Mouse (Mus musculus): ENCODE measurements at regions not wholly inside any gene's neighbourhood (a gene's known extent, or its start where the extent isn't known, plus 50 kb on each side); places are given as distances from the start of the nearest gene placed in this dataset.
"Not testable (repeated sequence)": the region's sequence is repeated elsewhere in the genome, so short reads cannot be mapped to it uniquely, and the experiment has no call there.

DNA sequence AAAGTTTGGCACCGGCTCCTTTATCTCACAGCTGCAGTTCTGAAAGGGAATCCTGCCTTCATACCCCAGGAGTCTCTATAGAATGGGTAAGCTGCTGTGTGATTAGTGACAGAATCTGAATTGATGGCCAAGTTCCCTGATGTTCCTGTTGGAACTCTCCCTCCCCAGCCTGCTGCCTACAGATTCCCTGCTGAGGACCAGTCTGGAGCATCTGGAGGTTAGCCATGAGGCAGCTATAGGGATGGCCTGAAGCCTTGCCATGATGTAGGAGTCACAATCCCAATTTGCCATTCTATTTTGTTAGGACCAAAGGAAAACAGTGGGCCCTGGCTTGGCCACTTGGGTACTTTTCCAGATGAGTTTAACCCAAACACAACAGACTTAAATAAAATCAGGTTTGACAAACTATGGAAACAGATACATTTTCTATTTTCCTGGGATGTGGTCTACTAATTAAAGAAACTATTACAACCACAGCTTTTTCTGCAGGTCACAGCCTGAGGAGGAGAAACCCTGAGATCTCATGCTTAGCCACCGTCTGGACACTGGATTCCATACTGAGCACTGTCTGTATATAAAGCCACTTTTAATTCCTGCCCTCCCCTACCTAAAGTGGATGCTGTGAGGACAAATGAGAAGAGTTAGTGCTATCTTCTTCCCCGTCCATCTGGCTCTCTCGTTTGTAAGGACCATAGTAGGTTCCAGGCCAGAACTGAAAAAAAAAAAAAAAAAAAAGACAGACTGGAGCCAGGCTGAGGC, 349.5 kb upstream of the Tbl1xr1 start:
- Histone ChIP-seq H3K27me3 (ENCODE audit: control insufficient read depth, insufficient read depth, insufficient read length) (no peaks in the 10 kb centered on the region), H3K36me3 (ENCODE audit: control insufficient read depth, insufficient read depth) (no peaks in the 10 kb centered on the region), H3K79me2 (ENCODE audit: control insufficient read depth, insufficient read depth) (no peaks in the 10 kb centered on the region), H3ac (ENCODE audit: control insufficient read depth, insufficient read length) (no peak overlapping the region), H3K4me2 (ENCODE audit: low read depth) (no peak overlapping the region), H3K4me3 (no peak overlapping the region)
- no peak for TF ChIP-seq MAX (IDR thresholded peaks at IDR 0.05; ENCODE audit: low read depth)
- TF ChIP-seq CEBPB (IDR thresholded peaks at IDR 0.05; ENCODE audit: insufficient read depth, poor library complexity, severe bottlenecking), result no peak
- no peak for TF ChIP-seq MYOD1 (IDR thresholded peaks at IDR 0.05; ENCODE audit: control insufficient read depth in 1 of 3, insufficient read length in 2 of 3, low read depth in 2 of 3)
- TF ChIP-seq POLR2A (IDR thresholded peaks at IDR 0.05; ENCODE audit: insufficient read length, low read depth), result no peak
- TF ChIP-seq SRF (IDR thresholded peaks at IDR 0.05; ENCODE audit: control insufficient read depth, insufficient read length, low read depth), result no peak
- TF ChIP-seq E2F4 (IDR thresholded peaks at IDR 0.05; ENCODE audit: insufficient read depth), result no peak
- no peak for TF ChIP-seq REST (IDR thresholded peaks at IDR 0.05; ENCODE audit: insufficient read depth, insufficient read length)
- TF ChIP-seq USF1 (IDR thresholded peaks at IDR 0.05; ENCODE audit: low read depth), result no peak
- no peak for TF ChIP-seq TCF12 (IDR thresholded peaks at IDR 0.05; ENCODE audit: insufficient read depth, poor library complexity, severe bottlenecking)
- TF ChIP-seq MYOG (IDR thresholded peaks at IDR 0.05; ENCODE audit: control insufficient read depth in 1 of 3, insufficient read depth in 1 of 3, insufficient read length in 2 of 3, low read depth in 2 of 3), result no peak
- no peak for TF ChIP-seq TCF3 (IDR thresholded peaks at IDR 0.05; ENCODE audit: insufficient read length, low read depth)

DNA sequence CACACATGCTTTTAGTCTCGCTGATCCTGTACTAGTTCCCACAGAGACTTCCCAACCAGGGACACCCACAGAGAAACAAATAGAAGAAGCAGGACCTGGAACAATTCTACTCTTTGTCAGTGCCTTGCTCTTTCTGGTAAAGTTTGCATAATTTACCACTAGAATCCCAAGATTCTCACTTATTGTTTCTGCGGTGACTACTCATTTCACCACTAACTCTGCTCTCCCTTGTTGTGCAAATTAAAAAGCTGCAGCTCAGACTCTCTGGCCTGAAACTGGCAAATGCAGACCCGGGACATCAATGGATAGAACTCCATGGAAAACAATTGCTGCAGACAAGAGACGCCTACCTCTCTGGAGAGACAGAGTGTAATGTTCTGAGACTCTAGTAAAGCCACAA, 348.4 kb upstream of the Tbl1xr1 start:
- H3K4me3 ChIP-seq, result no peak overlapping the region
- no peaks in the 10 kb centered on the region for H3K27me3 ChIP-seq (ENCODE audit: control insufficient read depth, insufficient read depth, insufficient read length)
- H3K4me2 ChIP-seq (ENCODE audit: low read depth), result no peak overlapping the region
- no peak overlapping the region for H3ac ChIP-seq (ENCODE audit: control insufficient read depth, insufficient read length)
- H3K36me3 ChIP-seq (ENCODE audit: control insufficient read depth, insufficient read depth), result no peaks in the 10 kb centered on the region
- H3K79me2 ChIP-seq (ENCODE audit: control insufficient read depth, insufficient read depth), result no peaks in the 10 kb centered on the region
- no peak for TF ChIP-seq TCF12 (IDR thresholded peaks at IDR 0.05; ENCODE audit: insufficient read depth, poor library complexity, severe bottlenecking)
- no peak for TF ChIP-seq E2F4 (IDR thresholded peaks at IDR 0.05; ENCODE audit: insufficient read depth)
- no peak for TF ChIP-seq CEBPB (IDR thresholded peaks at IDR 0.05; ENCODE audit: insufficient read depth, poor library complexity, severe bottlenecking)
- TF ChIP-seq MYOG (IDR thresholded peaks at IDR 0.05; ENCODE audit: control insufficient read depth in 1 of 3, insufficient read depth in 1 of 3, insufficient read length in 2 of 3, low read depth in 2 of 3), result no peak
- no peak for TF ChIP-seq MAX (IDR thresholded peaks at IDR 0.05; ENCODE audit: low read depth)
- TF ChIP-seq POLR2AphosphoS2 (IDR thresholded peaks at IDR 0.05; ENCODE audit: insufficient read length, low read depth), result no peak
- TF ChIP-seq USF1 (IDR thresholded peaks at IDR 0.05; ENCODE audit: low read depth), result no peak
- TF ChIP-seq MYOD1 (IDR thresholded peaks at IDR 0.05; ENCODE audit: control insufficient read depth in 1 of 3, insufficient read length in 2 of 3, low read depth in 2 of 3), result no peak
- TF ChIP-seq TCF3 (IDR thresholded peaks at IDR 0.05; ENCODE audit: insufficient read length, low read depth), result no peak
- TF ChIP-seq SRF (IDR thresholded peaks at IDR 0.05; ENCODE audit: control insufficient read depth, insufficient read length, low read depth), result no peak
- TF ChIP-seq POLR2A (IDR thresholded peaks at IDR 0.05; ENCODE audit: insufficient read length, low read depth), result no peak
- no peak for TF ChIP-seq REST (IDR thresholded peaks at IDR 0.05; ENCODE audit: insufficient read depth, insufficient read length)

DNA sequence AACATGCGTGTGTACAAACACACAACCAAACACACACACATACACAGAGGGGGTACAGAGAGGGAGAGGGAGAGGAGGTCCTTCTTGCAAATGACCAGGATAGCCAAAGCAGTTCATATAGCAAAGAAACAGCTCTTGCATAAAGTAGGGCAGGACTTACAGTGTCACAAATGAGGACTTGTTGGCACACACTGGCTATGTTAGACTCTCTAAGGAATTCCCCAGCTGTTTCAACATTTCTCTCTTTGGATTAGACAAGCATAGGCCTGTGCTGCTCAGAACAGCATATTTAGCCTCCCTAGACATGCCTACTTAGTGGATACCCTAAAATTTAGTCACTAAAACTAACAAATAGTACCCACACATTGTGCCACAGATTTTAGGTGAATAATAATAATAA, 347.1 kb upstream of the Tbl1xr1 start:
- H3K4me3 ChIP-seq, result no peak overlapping the region
- H3K79me2 ChIP-seq (ENCODE audit: control insufficient read depth, insufficient read depth), result no peaks in the 10 kb centered on the region
- no peak overlapping the region for H3ac ChIP-seq (ENCODE audit: control insufficient read depth, insufficient read length)
- H3K4me2 ChIP-seq (ENCODE audit: low read depth), result no peak overlapping the region
- no peaks in the 10 kb centered on the region for H3K36me3 ChIP-seq (ENCODE audit: control insufficient read depth, insufficient read depth)
- H3K27me3 ChIP-seq (ENCODE audit: control insufficient read depth, insufficient read depth, insufficient read length), result no peaks in the 10 kb centered on the region
- no peak for TF ChIP-seq POLR2A (IDR thresholded peaks at IDR 0.05; ENCODE audit: insufficient read length, low read depth)

DNA sequence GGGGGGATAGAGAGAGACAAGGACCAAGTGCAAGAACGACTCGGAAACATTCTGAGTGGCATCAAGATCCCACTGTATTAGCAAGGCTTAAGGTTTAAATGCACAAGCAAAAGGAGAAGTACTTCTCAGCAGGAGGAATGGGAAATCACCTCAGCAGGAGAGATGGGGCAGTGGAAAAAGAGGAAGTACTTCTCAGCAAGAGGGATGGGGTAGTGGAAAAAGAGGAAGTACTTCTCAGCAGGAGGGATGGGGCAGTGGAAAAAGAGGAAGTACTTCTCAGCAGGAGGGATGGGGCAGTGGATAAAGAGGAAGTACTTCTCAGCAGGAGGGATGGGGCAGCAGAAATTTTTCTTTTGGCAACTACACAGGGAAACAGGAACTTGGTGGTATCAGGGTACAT, 340.8 kb upstream of the Tbl1xr1 start:
- H3K27me3 ChIP-seq (ENCODE audit: control insufficient read depth, insufficient read depth, insufficient read length); H3K4me2 ChIP-seq (ENCODE audit: low read depth); H3K36me3 ChIP-seq (ENCODE audit: control insufficient read depth, insufficient read depth); H3ac ChIP-seq (ENCODE audit: control insufficient read depth, insufficient read length); H3K79me2 ChIP-seq (ENCODE audit: control insufficient read depth, insufficient read depth); H3K4me3 ChIP-seq: not testable (repeated sequence)

DNA sequence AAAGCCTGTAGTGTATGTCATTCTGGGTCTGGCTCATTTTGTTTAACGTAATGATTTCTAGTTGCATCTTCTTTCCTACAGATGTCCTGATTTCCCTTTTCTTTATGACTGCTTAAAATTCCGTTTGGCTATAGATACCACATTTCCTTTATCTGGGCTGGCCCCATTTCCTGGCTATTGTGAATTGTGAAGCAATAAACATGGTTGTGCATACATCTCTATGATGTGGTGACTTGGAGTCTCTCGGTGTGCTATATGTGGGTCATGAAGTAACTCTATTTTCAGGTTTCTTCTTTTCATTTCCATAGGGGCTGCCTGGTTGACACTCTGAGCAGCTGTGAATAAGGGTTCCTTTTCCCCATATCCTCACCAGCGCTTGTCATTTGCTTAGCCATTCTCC, 336.7 kb upstream of the Tbl1xr1 start:
- Histone ChIP-seq H3K79me2 (ENCODE audit: control insufficient read depth, insufficient read depth) (no peaks in the 10 kb centered on the region), H3ac (ENCODE audit: control insufficient read depth, insufficient read length) (no peak overlapping the region), H3K27me3 (ENCODE audit: control insufficient read depth, insufficient read depth, insufficient read length) (no peaks in the 10 kb centered on the region), H3K4me2 (ENCODE audit: low read depth) (no peak overlapping the region), H3K36me3 (ENCODE audit: control insufficient read depth, insufficient read depth) (no peaks in the 10 kb centered on the region), H3K4me3 (no peak overlapping the region)
- TF ChIP-seq MAX (IDR thresholded peaks at IDR 0.05; ENCODE audit: low read depth), result no peak
- TF ChIP-seq MYOD1 (IDR thresholded peaks at IDR 0.05; ENCODE audit: control insufficient read depth in 1 of 3, insufficient read length in 2 of 3, low read depth in 2 of 3), result no peak
- TF ChIP-seq POLR2AphosphoS2 (IDR thresholded peaks at IDR 0.05; ENCODE audit: insufficient read length, low read depth), result no peak
- TF ChIP-seq USF1 (IDR thresholded peaks at IDR 0.05; ENCODE audit: low read depth), result no peak
- TF ChIP-seq E2F4 (IDR thresholded peaks at IDR 0.05; ENCODE audit: insufficient read depth), result no peak
- no peak for TF ChIP-seq TCF3 (IDR thresholded peaks at IDR 0.05; ENCODE audit: insufficient read length, low read depth)
- TF ChIP-seq SRF (IDR thresholded peaks at IDR 0.05; ENCODE audit: control insufficient read depth, insufficient read length, low read depth), result no peak
- TF ChIP-seq CEBPB (IDR thresholded peaks at IDR 0.05; ENCODE audit: insufficient read depth, poor library complexity, severe bottlenecking), result no peak
- TF ChIP-seq MYOG (IDR thresholded peaks at IDR 0.05; ENCODE audit: control insufficient read depth in 1 of 3, insufficient read depth in 1 of 3, insufficient read length in 2 of 3, low read depth in 2 of 3), result no peak
- TF ChIP-seq POLR2A (IDR thresholded peaks at IDR 0.05; ENCODE audit: insufficient read length, low read depth), result no peak
- TF ChIP-seq REST (IDR thresholded peaks at IDR 0.05; ENCODE audit: insufficient read depth, insufficient read length), result no peak
- no peak for TF ChIP-seq TCF12 (IDR thresholded peaks at IDR 0.05; ENCODE audit: insufficient read depth, poor library complexity, severe bottlenecking)
